Mouse (Mus musculus): ENCODE data around the gene Mllt1.

DNA sequence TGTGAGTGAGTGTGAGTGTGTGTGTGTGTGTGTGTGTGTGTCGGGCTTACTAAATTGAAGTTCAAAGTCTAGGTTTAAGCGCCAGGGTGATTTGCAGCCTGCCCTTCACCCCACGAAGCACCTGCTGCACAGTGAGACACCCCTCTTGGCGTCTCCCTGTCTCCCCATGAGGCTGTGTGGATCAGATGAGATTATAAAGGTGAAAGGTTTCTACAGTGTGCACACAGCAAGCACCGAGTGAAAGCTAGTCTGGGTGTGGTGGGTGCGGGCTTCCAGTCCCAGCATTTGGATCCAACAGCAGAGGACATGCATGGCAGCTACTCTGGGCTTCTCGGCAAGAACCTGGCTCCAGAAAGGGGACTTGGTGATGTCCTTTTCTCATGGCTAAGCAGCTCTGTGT, 45.8 kb upstream of the Mllt1 start:
- TF ChIP-seq GATA1 (IDR thresholded peaks at IDR 0.05; ENCODE audit: borderline replicate concordance, low read length) (no peak), FLI1 (IDR thresholded peaks at IDR 0.05; ENCODE audit: low read length) (no peak)
